23 mouse cellular contexts compared by ENCODE assay signal in the genomic region with DNA sequence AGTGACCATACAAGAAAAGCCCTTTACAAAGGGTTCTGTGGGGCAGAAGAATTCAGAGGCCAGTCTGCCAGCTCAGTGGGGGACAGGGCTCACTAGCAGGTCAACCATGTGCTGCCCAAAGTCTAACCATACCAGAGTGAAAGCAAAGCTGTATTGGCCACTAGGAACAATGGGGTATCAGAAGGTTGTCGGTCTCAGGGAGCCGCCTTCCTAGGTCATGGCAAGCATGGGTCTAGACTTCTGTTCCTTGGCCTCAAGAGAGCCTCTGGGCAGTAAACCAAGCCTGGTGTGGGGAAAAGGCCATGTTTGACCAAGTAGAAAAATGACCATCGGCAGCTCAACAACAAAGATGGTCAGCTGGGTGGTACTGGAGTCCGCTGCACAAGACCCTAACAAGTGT. TPM values are rescaled to one million over a fixed set of nuclear protein-coding genes. Genes with fewer than 3 reads are reported as not detected.
DNase-seq lines count a peak whose midpoint lies in the region; ATAC-seq and TF ChIP-seq lines count a peak whose summit lies in the region.
"Had no signal": no experiment of that assay in that cellular context is flagged by ENCODE, and none has a peak within 500 bp of the region (broad histone marks: within the 10 kb centered on the region; RNA-seq: fewer than 3 reads in every experiment).

No protein-coding gene starts in this region.

- peak; percentile 78 for DNase-seq in adrenal gland, postnatal 10 days
- no peak for DNase-seq in adrenal gland, adult 8-10 months
- DNase-seq in kidney, adult 2 months: peak; percentile 75
- DNase-seq in Muller cell, postnatal 12 days (ENCODE audit: inconsistent ontology term): peak; percentile 74
- DNase-seq in kidney, adult 9 months: peak; percentile 74
- no peak for DNase-seq in left cerebral cortex, adult 9 months (ENCODE audit: low spot score in 2 of 2)
- DNase-seq: gastrocnemius, postnatal 36 days; heart, postnatal 10 days; lung, adult 2 months; right cerebral cortex, postnatal 4 days; thymus, adult 2 months had no signal

- no peaks in the 10 kb centered on the region for H3K27me3 ChIP-seq in kidney, adult 2 months (replicated peaks; ENCODE audit: control insufficient read depth, insufficient read depth, low read length)
- no peaks in the 10 kb centered on the region for H3K27me3 ChIP-seq in kidney, embryonic 15.5 days
- no peaks in the 10 kb centered on the region for H3K27me3 ChIP-seq in midbrain, embryonic 13.5 days
- H3K27me3 ChIP-seq: CH12.LX; forebrain, embryonic 13.5 days; hindbrain, embryonic 13.5 days had no signal

- H3K27ac ChIP-seq in kidney, adult 2 months (ENCODE audit: insufficient read depth, low read depth, low read length): no peak overlapping the region
- H3K27ac ChIP-seq in kidney, embryonic 15.5 days: no peak overlapping the region
- no peak overlapping the region for H3K27ac ChIP-seq in midbrain, embryonic 13.5 days
- H3K27ac ChIP-seq: embryonic facial prominence, embryonic 10.5 days; forebrain, embryonic 13.5 days; heart, embryonic 10.5 days; hindbrain, embryonic 13.5 days; macrophage had no signal

- 79% methylated on average over 4 of the region's 4 CpGs for WGBS in kidney, adult 2 months
- 94% methylated on average over 4 of the region's 4 CpGs for WGBS in kidney, embryonic 15.5 days
- 90% methylated on average over 4 of the region's 4 CpGs for WGBS in midbrain, embryonic 13.5 days

- ATAC-seq in kidney, embryonic 15.5 days (replicated peaks; ENCODE audit: low FRiP score): no peak
- no peak for ATAC-seq in midbrain, embryonic 13.5 days
- ATAC-seq: forebrain, embryonic 13.5 days; intestine, embryonic 16.5 days had no signal

- no peak for TF ChIP-seq CTCF in kidney, adult 2 months (conservative IDR thresholded peaks at IDR 0.05; ENCODE audit: insufficient read depth, insufficient read length, low read depth, low read length)

- no peak overlapping the region for H3K4me3 ChIP-seq in kidney, adult 2 months (ENCODE audit: insufficient read depth, low read depth, low read length)
- H3K4me3 ChIP-seq in kidney, embryonic 15.5 days (replicated peaks): no peak overlapping the region
- no peak overlapping the region for H3K4me3 ChIP-seq in midbrain, embryonic 13.5 days (replicated peaks)
- H3K4me3 ChIP-seq: embryonic facial prominence, embryonic 10.5 days; forebrain, embryonic 13.5 days; heart, embryonic 10.5 days; hindbrain, embryonic 13.5 days had no signal

- H3K4me1 ChIP-seq in kidney, adult 2 months (ENCODE audit: control insufficient read depth, insufficient read depth, low read length): peaks cover 9% of the 10 kb centered on the region; the same call in 1 of the 2 replicates
- peaks cover 3% of the 10 kb centered on the region; the same call in 1 of the 2 replicates for H3K4me1 ChIP-seq in kidney, embryonic 15.5 days
- peaks cover 7% of the 10 kb centered on the region; the same call in 1 of the 2 replicates for H3K4me1 ChIP-seq in midbrain, embryonic 13.5 days (replicated peaks)
- H3K4me1 ChIP-seq: embryonic facial prominence, embryonic 10.5 days; forebrain, embryonic 13.5 days had no signal

- H3K9me3 ChIP-seq in kidney, embryonic 15.5 days (replicated peaks): no peaks in the 10 kb centered on the region
- H3K9me3 ChIP-seq in midbrain, embryonic 13.5 days: no peaks in the 10 kb centered on the region
- H3K9me3 ChIP-seq: embryonic facial prominence, embryonic 10.5 days; forebrain, embryonic 13.5 days; heart, embryonic 10.5 days; hindbrain, embryonic 13.5 days had no signal

- no peak overlapping the region for H3K4me2 ChIP-seq in kidney, embryonic 15.5 days
- no peak overlapping the region for H3K4me2 ChIP-seq in midbrain, embryonic 13.5 days (replicated peaks)
- H3K4me2 ChIP-seq: forebrain, embryonic 13.5 days; hindbrain, embryonic 13.5 days; midbrain, embryonic 11.5 days had no signal

- H3K9ac ChIP-seq in kidney, embryonic 15.5 days: no peak overlapping the region
- no peak overlapping the region for H3K9ac ChIP-seq in midbrain, embryonic 13.5 days (replicated peaks)
- H3K9ac ChIP-seq: forebrain, embryonic 13.5 days; hindbrain, embryonic 13.5 days had no signal

- no peak for TF ChIP-seq POLR2A in kidney, adult 2 months (IDR thresholded peaks at IDR 0.05; ENCODE audit: low read depth, low read length)

- no peaks in the 10 kb centered on the region for H3K36me3 ChIP-seq in kidney, adult 2 months (ENCODE audit: control insufficient read depth, insufficient read depth, low read length)
- H3K36me3 ChIP-seq in kidney, embryonic 15.5 days: peaks cover 91% of the 10 kb centered on the region
- H3K36me3 ChIP-seq in midbrain, embryonic 13.5 days: peaks cover 91% of the 10 kb centered on the region

RNA-seq across cellular contexts. Expression of a gene that starts 13.2 kb away (rescaled TPM):
- 10 to 100 TPM; 76.8 to 85.6 TPM for total RNA-seq in adrenal gland, postnatal 10 days (2021)
- total RNA-seq in adrenal gland, adult 8-10 months (2022): 100 to 1,000 TPM in 2 of 4 experiments, 10 to 100 TPM in 2; 47.3 to 133 (median 83.9) TPM
- 55.0 and 56.1 TPM in 2 replicates for polyA plus RNA-seq in kidney, adult 2 months (2012; rRNA removed)
- polyA plus RNA-seq in kidney, embryonic 15.5 days (2015; fragmentation: Nextera tagmentation; extraction: Ambion mirVana): 76.8 and 80.8 TPM in 2 replicates
- polyA plus RNA-seq in midbrain, embryonic 13.5 days (2015; fragmentation: Nextera tagmentation; extraction: Ambion mirVana): 253 and 274 TPM in 2 replicates

RNA-seq across cellular contexts. Expression of a gene that starts 21.3 kb away (rescaled TPM):
- 10 to 100 TPM; 19.0 to 22.4 TPM for total RNA-seq in adrenal gland, postnatal 10 days (2021)
- total RNA-seq in adrenal gland, adult 8-10 months (2022): 10 to 100 TPM; 22.7 to 24.9 (median 23.8) TPM
- polyA plus RNA-seq in kidney, adult 2 months (2012; rRNA removed): 13.4 and 13.8 TPM in 2 replicates
- 19.8 and 20.9 TPM in 2 replicates for polyA plus RNA-seq in kidney, embryonic 15.5 days (2015; fragmentation: Nextera tagmentation; extraction: Ambion mirVana)
- 25.1 and 26.2 TPM in 2 replicates for polyA plus RNA-seq in midbrain, embryonic 13.5 days (2015; fragmentation: Nextera tagmentation; extraction: Ambion mirVana)

RNA-seq across cellular contexts. Expression of a gene that starts 21.3 kb away (rescaled TPM):
- 10 to 100 TPM; 56.9 to 74.1 TPM for total RNA-seq in adrenal gland, postnatal 10 days (2021)
- 10 to 100 TPM; 56.5 to 79.9 (median 70.5) TPM for total RNA-seq in adrenal gland, adult 8-10 months (2022)
- polyA plus RNA-seq in kidney, adult 2 months (2012; rRNA removed): 64.2 and 66.6 TPM in 2 replicates
- 54.1 and 56.4 TPM in 2 replicates for polyA plus RNA-seq in kidney, embryonic 15.5 days (2015; fragmentation: Nextera tagmentation; extraction: Ambion mirVana)
- 54.0 and 55.0 TPM in 2 replicates for polyA plus RNA-seq in midbrain, embryonic 13.5 days (2015; fragmentation: Nextera tagmentation; extraction: Ambion mirVana)

RNA-seq across cellular contexts. Expression of a gene that starts 21.8 kb away (rescaled TPM):
- not detected for total RNA-seq in adrenal gland, postnatal 10 days (2021)
- not detected for total RNA-seq in adrenal gland, adult 8-10 months (2022)
- polyA plus RNA-seq in kidney, adult 2 months (2012; rRNA removed): 0.56 and 0.64 TPM in 2 replicates
- not detected in 2 replicates for polyA plus RNA-seq in kidney, embryonic 15.5 days (2015; fragmentation: Nextera tagmentation; extraction: Ambion mirVana)
- polyA plus RNA-seq in midbrain, embryonic 13.5 days (2015; fragmentation: Nextera tagmentation; extraction: Ambion mirVana): not detected in 2 replicates
- total RNA-seq: CH12.LX; gastrocnemius, postnatal 36 days; heart, postnatal 10 days; left cerebral cortex, adult 8-10 months had no signal
- polyA plus RNA-seq: embryonic facial prominence, embryonic 10.5 days; forebrain, embryonic 13.5 days; heart, embryonic 10.5 days; hindbrain, embryonic 13.5 days; intestine, embryonic 16.5 days; lung, adult 2 months; macrophage; midbrain, embryonic 11.5 days; neural tube, embryonic 14.5 days had no signal

Comparison
In these comparisons a context has a peak if more than half of its experiments do, and no peak if none do; other contexts are left out.
1. DNase-seq: peak in adrenal gland, postnatal 10 days (single experiment), kidney, adult 2 months (single experiment), Muller cell, postnatal 12 days (single experiment) and kidney, adult 9 months (single experiment); none in adrenal gland, adult 8-10 months (single experiment) and left cerebral cortex, adult 9 months (0 of 2).